Mouse (Mus musculus) gastrocnemius, adult 2 months (tissue): ENCODE results near the gene Olfr1321. TPM values are rescaled to one million over a fixed set of nuclear protein-coding genes. Genes with fewer than 3 reads are reported as not detected.

Experiments used
- DNase-seq: peaks from one replicate; pipeline ENCODE4 v3.0.0; 2022
- H3K27ac ChIP-seq: fragments of 200-600 bp; 2 replicates; pipeline ENCODE4 v1.8.1; 2022; ENCODE audit warnings: mild to moderate bottlenecking
- H3K4me3 ChIP-seq: fragments of 200-600 bp; 2 replicates; pipeline ENCODE4 v1.8.1; 2022; ENCODE audit warnings: mild to moderate bottlenecking, moderate library complexity
- CTCF ChIP-seq: fragments of 200-600 bp; IDR thresholded peaks from 2 replicates; pipeline ENCODE4 v1.8.1; 2022; ENCODE audit warnings: antibody characterized with exemption, mild to moderate bottlenecking, moderate library complexity
- intact Hi-C: fragments of 180-260 bp; cut with DNase I; formaldehyde crosslinking; loops from one replicate; pipeline ENCODE4 v1.15.1; 2025
- long read RNA-seq, 2 experiments: library from polyadenylated mRNA; stranded (forward); transcript quantifications; one replicate each; pipeline ENCODE4 v2.0.0; 2021
- total RNA-seq, 2 experiments: library from RNA; stranded (reverse); gene quantifications; 2 replicates each; pipeline ENCODE4 v1.2.3; 2021

Gene Olfr1321
- total RNA-seq, result not detected
- long read RNA-seq, experiment 1, result 0 reads
- long read RNA-seq, experiment 2, result 0 reads

DNA sequence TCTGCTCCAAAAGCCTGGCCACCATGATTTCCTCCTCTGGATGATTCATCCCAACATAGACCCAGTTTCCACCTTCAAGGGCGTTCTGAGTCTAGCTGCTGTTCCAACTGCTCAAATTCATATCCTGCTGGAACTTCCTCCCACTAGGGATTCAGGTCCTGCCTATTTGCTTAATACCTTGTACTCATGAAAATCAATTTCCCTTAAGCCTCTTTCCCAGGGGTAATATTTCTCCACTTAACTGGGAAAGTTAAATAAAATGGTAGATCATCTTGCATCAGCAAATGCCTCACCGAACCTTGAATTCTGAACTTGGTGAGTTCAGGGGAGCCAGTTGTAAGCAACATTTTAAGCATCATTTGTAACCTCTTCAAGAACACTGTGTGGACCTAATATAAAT is at the start of gene Olfr1321:
Gene Olfr1321, minus strand, starts transcription at position 101 of the 400 bp plus-strand sequence.
- TF ChIP-seq CTCF, result no peak
- DNase-seq, result no peak
- no peak within 1 kb of the TSS for H3K4me3 ChIP-seq
- no peak within 1 kb of the TSS for H3K27ac ChIP-seq
- intact Hi-C loops, result no loop called here

DNA sequence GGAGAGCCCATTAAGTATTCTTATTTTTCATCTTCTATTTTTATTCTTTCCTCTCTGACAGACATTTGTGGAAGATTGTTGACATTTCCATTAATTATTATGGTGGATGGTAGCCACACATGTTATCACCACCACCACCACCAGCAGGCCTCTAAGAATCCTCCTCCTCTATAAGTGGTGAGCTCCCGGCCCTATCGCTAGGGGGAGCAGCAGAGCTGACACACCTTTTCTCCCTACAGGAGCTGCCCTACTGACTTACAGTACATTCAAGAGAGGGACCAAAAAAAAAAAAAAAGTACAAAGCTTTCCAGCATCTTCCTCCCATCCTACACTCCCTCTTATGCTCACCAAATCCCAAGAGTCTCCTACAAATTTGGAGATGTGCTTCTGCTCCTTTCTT is 36.0 kb upstream of the Olfr1321 start:
- Histone ChIP-seq H3K4me3 (no peak overlapping the region), H3K27ac (no peak overlapping the region)
- peak; percentile 59 for TF ChIP-seq CTCF
- peak; percentile 48 for DNase-seq
- intact Hi-C loops, result loop anchor here (5.0 kb wide), 1 partner anchor 731 kb away; no protein-coding TSS in a partner anchor

DNA sequence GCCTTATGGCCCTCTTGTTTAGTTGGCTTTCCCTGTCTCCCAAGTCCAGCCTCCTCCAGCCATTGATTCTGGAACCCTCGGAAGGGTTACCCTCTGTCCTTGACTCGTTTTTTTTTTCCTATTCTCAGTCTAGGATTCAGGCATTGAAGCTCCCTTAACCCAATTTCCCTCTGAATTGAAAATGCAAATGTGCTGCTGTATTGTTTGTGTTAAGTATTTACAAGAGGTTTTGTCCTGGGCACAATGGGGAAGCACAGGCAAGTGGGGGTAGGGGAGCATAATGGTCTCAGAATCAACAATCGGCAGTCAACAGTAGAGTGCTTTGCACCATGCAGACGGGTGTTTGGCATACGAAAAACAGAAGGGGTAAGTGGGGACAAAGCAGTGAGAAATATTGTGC is 10.3 kb upstream of the Olfr1321 start:
- no peak overlapping the region for H3K4me3 ChIP-seq
- no peak overlapping the region for H3K27ac ChIP-seq
- no peak for DNase-seq
- no peak for TF ChIP-seq CTCF
- intact Hi-C loops, result no loop called here

Other genes with a start within 250 kb of the Olfr1321 start
- gene Olfr1320, start 62.7 kb downstream of the Olfr1321 start, total RNA-seq, result not detected
- 1 to 10 TPM in 1 of 2 experiments, under 1 TPM in 1; 0.84 to 1.6 TPM for gene Igsf1, start 62.7 kb upstream of the Olfr1321 start, total RNA-seq
- not detected for gene Olfr1322, start 156.4 kb upstream of the Olfr1321 start, total RNA-seq